Mouse (Mus musculus) lung, postnatal 0 days (tissue): ENCODE data around the gene Fabp3. TPM values are rescaled to one million over a fixed set of nuclear protein-coding genes. Genes with fewer than 3 reads are reported as not detected.

Source experiments
- ATAC-seq: fragments of 200-750 bp; cut with Nextera tagmentation; 2 replicates; pipeline ENCODE4 v1.8.0; 2017; ENCODE audit warnings: moderate library complexity
- DNase-seq: peaks from one replicate; pipeline ENCODE4 v3.0.0-alpha.2; 2016; ENCODE audit warnings: low spot score
- H3K27ac ChIP-seq: fragments of 300-500 bp; sonication (generic); 2 replicates; pipeline ENCODE4 v1.5.1; 2014; ENCODE audit warnings: antibody characterized with exemption, mild to moderate bottlenecking, low read length, mixed read lengths
- H3K27me3 ChIP-seq: fragments of 300-500 bp; sonication (generic); replicated peaks from 2 replicates; pipeline ENCODE4 v1.6.1; 2014; ENCODE audit warnings: low read length, mixed read lengths; ENCODE audit not compliant: insufficient read depth
- H3K36me3 ChIP-seq: fragments of 300-500 bp; sonication (generic); 2 replicates; pipeline ENCODE4 v1.6.1; 2014; ENCODE audit warnings: low read length, mixed read lengths; ENCODE audit not compliant: insufficient read depth
- H3K4me1 ChIP-seq: fragments of 300-500 bp; sonication (generic); 2 replicates; pipeline ENCODE4 v1.6.1; 2014; ENCODE audit warnings: antibody characterized with exemption, low read depth, low read length, mixed read lengths; ENCODE audit not compliant: insufficient read depth
- H3K4me2 ChIP-seq: fragments of 300-500 bp; sonication (generic); replicated peaks from 2 replicates; pipeline ENCODE4 v1.6.1; 2014; ENCODE audit warnings: low read depth, mild to moderate bottlenecking, low read length, moderate library complexity, mixed read lengths
- H3K4me3 ChIP-seq: fragments of 300-500 bp; sonication (generic); 2 replicates; pipeline ENCODE4 v1.5.1; 2014; ENCODE audit warnings: low read depth, low read length
- H3K9ac ChIP-seq: fragments of 300-500 bp; sonication (generic); replicated peaks from 2 replicates; pipeline ENCODE4 v1.6.1; 2014; ENCODE audit warnings: low read depth, mild to moderate bottlenecking
- H3K9me3 ChIP-seq: fragments of 300-500 bp; sonication (generic); 2 replicates; pipeline ENCODE4 v1.6.1; 2016; ENCODE audit warnings: low read length, mixed read lengths
- CTCF ChIP-seq: IDR thresholded peaks from 2 replicates; pipeline ENCODE4 v1.5.1; 2016; ENCODE audit warnings: antibody characterized with exemption, mild to moderate bottlenecking
- EP300 ChIP-seq: IDR thresholded peaks from 2 replicates; pipeline ENCODE4 v1.6.1; 2016; ENCODE audit warnings: antibody characterized with exemption, mild to moderate bottlenecking, control low read depth
- WGBS: fragments of 180-500 bp; shearing (Covaris S2); extraction: QIAGEN DNeasy Blood & Tissue Kit; methylation state at CpG from one replicate; pipeline ENCODE4 v1.1.7; 2014; 5-methylcytosine and 5-hydroxymethylcytosine counted together
- polyA plus RNA-seq: library from polyadenylated mRNA; unstranded; fragments of >200 nt; fragmentation: Nextera tagmentation; extraction: Ambion mirVana; gene quantifications from 2 replicates; pipeline ENCODE4 v1.2.1, GENCODE M21; 2015

Gene Fabp3
- polyA plus RNA-seq, 1 experiment from 2014 or later = 88.3 TPM

GRCm38 (mm10) chr4:130357946-130358345 is 49.6 kb downstream of the Fabp3 start:
- Histone ChIP-seq H3K9ac (no peak overlapping the region), H3K4me3 (no peak overlapping the region), H3K4me2 (no peak overlapping the region), H3K27ac (no peak overlapping the region), H3K27me3 (no peaks in the 10 kb centered on the region), H3K4me1 (peaks cover 5% of the 10 kb centered on the region; the same call in 1 of the 2 replicates), H3K9me3 (no peaks in the 10 kb centered on the region), H3K36me3 (0 out of 2 replicates have a peak, but pooled peaks cover 6% of the 10 kb centered on the region)
- ATAC-seq = no peak
- DNase-seq = no peak
- TF ChIP-seq CTCF (no peak), EP300 (no peak)

GRCm38 (mm10) chr4:130359486-130360237 is 51.3 kb downstream of the Fabp3 start, which contains the start of the genes Zcchc17 and Snrnp40:
Gene Zcchc17, minus strand, starts transcription at chr4:130359943.
Gene Snrnp40, plus strand, starts transcription at chr4:130360132.
- Histone ChIP-seq H3K36me3 (peaks cover 8% of the 10 kb centered on the region; the same call in 1 of the 2 replicates), H3K4me2 (peak within 1 kb of the TSS; percentile 67), H3K9me3 (no peaks in the 10 kb centered on the region), H3K27me3 (no peaks in the 10 kb centered on the region), H3K4me1 (peaks cover 5% of the 10 kb centered on the region; the same call in 1 of the 2 replicates), H3K4me3 (peak within 1 kb of the TSS; percentile 94), H3K9ac (peak within 1 kb of the TSS; percentile 89), H3K27ac (peak within 1 kb of the TSS; percentile 71)
- WGBS = 1% methylated on average over 49 of the region's 49 CpGs
- ATAC-seq = peak; percentile 100
- peak; percentile 100 for DNase-seq
- TF ChIP-seq EP300 (no peak), CTCF (peak; percentile 39)

DNA sequence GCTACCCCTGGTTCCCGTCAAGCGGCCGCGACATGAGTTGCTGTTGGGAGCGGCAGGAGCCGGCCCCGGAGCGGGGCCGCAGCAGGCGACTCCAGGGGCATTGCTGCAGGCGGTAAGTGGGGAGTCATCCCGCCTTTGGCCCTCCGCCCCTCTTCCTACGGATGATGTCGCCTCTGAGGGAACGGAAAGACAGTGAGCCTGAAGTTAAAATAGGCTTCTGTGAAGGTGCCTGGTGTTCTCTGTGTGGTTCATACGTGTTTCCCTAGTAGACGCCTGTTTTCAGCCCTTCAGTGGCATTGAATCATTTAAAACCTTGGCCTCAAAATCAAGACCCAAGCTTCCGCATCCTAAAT is 51.8 kb downstream of the Fabp3 start:
- Histone ChIP-seq H3K9ac (peak overlapping the region; percentile 89), H3K4me3 (peak overlapping the region; percentile 94), H3K4me1 (peaks cover 5% of the 10 kb centered on the region; the same call in 1 of the 2 replicates), H3K9me3 (no peaks in the 10 kb centered on the region), H3K27ac (peak overlapping the region; percentile 71), H3K4me2 (peak overlapping the region; percentile 64), H3K36me3 (peaks cover 13% of the 10 kb centered on the region; the same call in 1 of the 2 replicates), H3K27me3 (no peaks in the 10 kb centered on the region)
- 2% methylated on average over 19 of the region's 19 CpGs for WGBS
- ATAC-seq (peak; percentile 10; the same call in 1 of the 2 replicates), DNase-seq (no peak)
- TF ChIP-seq EP300 = no peak
- TF ChIP-seq CTCF = no peak

Other genes starting within 250 kb of the Fabp3 start
- 82.0 and 84.6 TPM in 2 replicates for gene Pef1, start 206.0 kb upstream of the Fabp3 start, polyA plus RNA-seq
- 0.08 and 0.18 TPM in 2 replicates for gene Hcrtr1, start 169.2 kb upstream of the Fabp3 start, polyA plus RNA-seq
- 213 and 288 TPM in 2 replicates for gene Tinagl1, start 133.5 kb upstream of the Fabp3 start, polyA plus RNA-seq
- not detected in 2 replicates for gene Gm853, start 86.2 kb upstream of the Fabp3 start, polyA plus RNA-seq
- gene Serinc2, start 29.4 kb upstream of the Fabp3 start, polyA plus RNA-seq = 24.7 and 26.6 TPM in 2 replicates
- 0.25 and 0.50 TPM in 2 replicates for gene Gm10570, start 79 bp downstream of the Fabp3 start, polyA plus RNA-seq
- 48.2 and 54.1 TPM in 2 replicates for gene Zcchc17, start 51.3 kb downstream of the Fabp3 start, polyA plus RNA-seq
- gene Snrnp40, start 51.5 kb downstream of the Fabp3 start, polyA plus RNA-seq = 52.9 and 54.7 TPM in 2 replicates